Mouse (Mus musculus): ENCODE results near the gene Ercc4.

The Ercc4 gene

GRCm38 (mm10) chr16:13147810-13148555 lies 38.5 kb downstream of the Ercc4 start:
- no peak for DNase-seq (ENCODE audit: low spot score)

GRCm38 (mm10) chr16:13149950-13150349 lies 40.5 kb downstream of the Ercc4 start:
- DNase-seq (ENCODE audit: low spot score) = no peak

DNA sequence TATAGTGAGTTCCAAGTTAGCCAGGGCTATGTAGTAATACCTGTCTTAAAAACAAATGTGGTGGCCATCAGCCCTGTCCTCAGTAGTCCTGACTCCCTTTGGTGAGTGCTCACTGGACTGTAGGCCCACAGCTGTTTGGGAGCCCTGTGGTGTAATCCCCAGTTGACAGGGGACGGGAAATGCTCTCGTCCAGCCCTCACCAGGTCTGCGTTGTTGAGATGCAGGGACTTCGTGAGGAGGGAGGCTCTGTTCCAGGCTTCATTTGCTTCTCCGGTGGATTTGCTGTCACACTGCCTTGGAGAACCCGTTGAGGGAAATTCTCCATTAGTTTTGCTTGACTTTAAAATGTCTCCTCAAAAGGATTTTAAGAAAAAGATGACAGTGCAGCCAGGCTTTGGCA lies 41.3 kb downstream of the Ercc4 start:
- no peak for DNase-seq (ENCODE audit: low spot score)

DNA sequence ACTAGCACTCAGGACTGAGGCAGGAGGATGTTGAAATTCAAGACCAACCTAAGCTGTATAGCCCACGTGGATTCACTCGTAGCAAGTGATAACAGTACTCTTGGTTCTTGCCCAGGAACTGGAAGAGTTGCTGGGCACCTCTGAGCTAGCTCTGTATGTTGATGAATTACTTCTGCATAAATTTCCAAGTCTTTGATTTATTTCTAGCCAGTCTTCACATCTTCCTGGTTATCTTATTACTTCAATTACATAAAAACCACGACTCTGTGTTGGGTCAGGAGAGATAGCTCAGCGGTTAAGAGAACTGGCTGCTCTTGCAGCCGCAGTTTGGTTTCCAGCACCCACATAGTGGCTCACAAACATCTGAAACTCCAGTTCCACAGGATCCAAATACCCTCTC lies 43.0 kb downstream of the Ercc4 start:
- DNase-seq (ENCODE audit: low spot score) = no peak

GRCm38 (mm10) chr16:13153215-13153614 lies 43.7 kb downstream of the Ercc4 start:
- no peak for DNase-seq (ENCODE audit: low spot score)

GRCm38 (mm10) chr16:13154352-13154751 lies 44.9 kb downstream of the Ercc4 start:
- DNase-seq (ENCODE audit: low spot score) = no peak

DNA sequence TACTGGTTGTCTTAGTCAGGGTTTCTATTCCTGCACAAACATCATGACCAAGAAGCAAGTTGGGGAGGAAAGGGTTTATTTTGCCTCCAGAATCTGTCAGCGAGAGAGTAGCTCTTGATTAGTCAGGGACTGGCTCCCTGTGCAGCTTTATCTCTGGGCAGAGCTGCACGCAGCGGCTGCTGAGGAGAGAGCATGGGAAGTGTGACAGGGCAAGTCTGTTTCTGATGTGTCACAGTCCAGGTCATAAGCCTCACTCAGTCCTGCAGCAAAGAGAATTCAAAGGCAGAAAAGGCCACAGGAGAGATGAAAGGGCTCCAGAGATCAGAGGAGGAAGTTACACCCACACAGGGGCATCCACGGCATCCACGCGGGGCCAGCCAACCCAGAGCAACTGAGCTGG lies 47.8 kb downstream of the Ercc4 start:
- DNase-seq (ENCODE audit: low spot score) = no peak

DNA sequence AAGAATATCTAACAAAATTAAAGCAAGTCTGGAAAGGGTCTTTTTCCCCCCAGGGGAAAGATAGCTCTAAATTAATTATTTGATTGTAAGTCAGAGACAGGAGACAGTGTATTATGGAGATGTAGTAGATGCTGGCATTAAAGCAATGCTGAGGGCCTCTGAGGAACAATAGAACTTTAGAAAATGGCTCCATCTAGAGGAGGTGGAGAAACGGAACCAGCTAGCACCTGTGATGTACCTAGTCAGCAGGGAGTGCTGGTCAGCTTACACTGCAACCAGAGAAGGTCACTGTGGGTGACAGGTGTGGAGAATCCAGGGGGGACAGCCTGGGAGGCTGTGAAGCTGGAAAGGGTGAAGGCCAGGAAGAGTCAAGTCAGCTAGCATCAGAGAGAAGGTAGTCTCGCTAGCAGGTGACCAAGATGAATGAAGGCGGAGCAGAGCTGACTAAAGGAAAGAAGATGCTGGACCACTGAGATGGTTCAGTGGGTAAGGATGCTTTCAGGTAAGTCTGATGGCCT lies 48.7 kb downstream of the Ercc4 start:
- DNase-seq (ENCODE audit: low spot score) = no peak

- DNase-seq (ENCODE audit: low spot score) = peak; percentile 74
Measured at GRCm38 (mm10) chr16:13158906-13159889, 49.7 kb downstream of the Ercc4 start.

DNA sequence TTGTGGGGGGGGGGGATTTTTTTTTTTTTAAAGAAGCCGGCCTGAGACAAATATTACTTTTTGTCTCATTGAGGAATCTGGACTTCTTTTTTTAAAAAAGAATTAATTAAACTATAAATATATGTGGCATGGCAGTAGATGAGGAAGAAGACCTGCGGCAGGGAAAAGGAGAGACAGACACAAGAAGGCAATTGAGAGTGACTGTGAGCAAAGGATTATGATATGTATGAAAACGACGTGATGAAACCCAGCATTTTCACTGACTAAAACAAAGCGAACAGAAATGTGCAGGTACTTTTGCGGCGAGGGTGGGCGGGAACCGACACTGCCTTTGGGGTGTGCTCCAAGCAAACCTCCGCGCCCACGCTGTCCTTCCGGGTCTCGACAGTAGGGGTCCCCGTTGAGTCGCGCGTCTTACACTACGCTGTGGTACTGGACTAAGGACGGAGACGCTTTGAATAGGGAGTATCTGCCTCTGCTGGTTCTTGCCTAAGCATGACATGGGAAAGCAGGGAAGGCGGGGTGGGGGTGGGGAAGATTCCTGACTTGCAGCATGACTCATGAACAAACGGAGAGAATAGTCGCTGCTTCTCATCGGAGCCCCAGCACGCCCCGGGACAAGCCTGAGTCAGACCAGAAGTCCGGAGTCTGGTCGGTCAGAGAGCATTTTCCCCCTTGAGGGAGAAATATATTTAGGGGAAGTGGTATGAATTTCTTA lies 50.6 kb downstream of the Ercc4 start:
- DNase-seq (ENCODE audit: low spot score) = peak; percentile 94

GRCm38 (mm10) chr16:13161516-13161915 lies 52.0 kb downstream of the Ercc4 start:
- DNase-seq (ENCODE audit: low spot score) = no peak

GRCm38 (mm10) chr16:13167731-13168130 lies 58.2 kb downstream of the Ercc4 start:
- DNase-seq (ENCODE audit: low spot score) = no peak

DNA sequence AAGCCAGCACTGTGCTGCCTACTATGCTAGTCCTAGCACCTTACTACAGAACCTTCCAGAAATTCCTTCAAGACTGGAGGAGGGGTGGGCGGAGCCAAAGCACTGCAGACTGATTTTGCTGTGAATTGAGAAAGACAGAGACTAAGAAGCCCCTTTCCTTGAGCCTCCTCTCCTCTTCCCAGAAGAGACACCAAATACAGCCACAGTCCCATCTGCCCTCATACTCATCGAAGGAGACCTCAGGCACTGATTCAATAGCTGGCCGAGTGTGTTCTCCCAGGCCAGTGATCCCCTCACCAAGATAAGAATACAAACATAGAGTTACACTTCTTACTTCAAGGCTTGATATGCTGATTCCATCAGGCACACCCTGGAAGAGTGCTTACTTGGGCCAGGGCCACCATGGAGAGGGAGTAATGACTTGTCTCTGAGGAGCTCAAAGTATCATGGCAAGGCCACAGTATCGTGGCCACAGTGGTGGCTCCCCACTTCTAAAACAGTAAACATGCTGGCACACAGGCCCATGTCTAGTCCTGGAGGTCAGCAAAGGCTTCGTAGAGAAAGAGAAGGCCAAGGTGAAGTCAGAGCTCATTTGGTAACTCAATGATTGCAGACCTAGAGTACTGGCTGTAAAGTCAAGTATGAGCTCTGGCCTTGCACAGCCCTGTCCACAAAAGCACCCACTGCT lies 63.7 kb downstream of the Ercc4 start:
- DNase-seq (ENCODE audit: low spot score) = no peak

DNA sequence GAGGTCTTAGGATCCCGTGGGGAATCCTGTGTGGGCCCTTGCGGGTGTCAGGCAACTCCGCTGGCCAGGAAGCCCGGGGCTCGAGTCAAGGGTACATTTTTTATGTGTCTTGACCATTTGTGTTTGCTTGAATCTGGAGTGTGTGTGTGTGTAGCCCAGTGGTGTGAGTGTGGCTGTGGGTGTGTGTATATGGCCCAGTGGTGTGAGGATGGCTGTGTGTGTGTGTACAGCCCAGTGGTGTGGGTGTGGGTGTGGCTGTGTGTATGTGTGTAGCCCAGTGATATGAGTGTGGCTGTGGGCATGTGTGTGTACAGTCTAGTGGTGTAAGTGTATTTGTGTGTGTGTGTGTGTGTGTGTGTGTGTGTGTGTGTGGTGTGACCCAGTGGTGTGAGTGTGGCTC lies 73.0 kb downstream of the Ercc4 start:
- no peak for DNase-seq (ENCODE audit: low spot score)

DNA sequence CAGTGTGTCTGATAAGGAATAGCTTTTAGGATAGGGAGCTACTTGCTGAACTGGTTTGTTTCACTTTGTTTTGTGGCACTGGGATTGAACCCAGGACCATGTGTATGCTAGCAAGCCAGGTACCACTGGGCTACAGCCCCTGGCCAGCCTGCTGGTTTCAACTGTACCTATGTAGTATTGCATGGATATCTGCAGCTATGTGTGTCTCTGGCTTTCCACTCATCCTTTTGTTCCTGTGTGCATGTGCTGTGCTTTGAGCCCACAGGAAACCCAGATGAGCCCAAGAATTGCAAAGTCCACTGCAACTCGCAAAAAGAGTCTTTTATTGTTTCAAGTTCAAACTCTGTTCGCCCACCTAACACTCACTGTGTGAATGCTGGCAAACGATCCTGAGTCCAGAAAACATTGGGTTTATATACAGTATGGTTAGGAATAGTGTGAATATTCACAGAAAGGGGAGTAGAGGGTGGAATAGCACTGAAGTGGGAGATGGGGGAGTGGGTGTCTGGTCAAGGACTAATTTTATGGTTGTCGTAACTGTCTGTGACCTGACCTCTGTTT lies 73.8 kb downstream of the Ercc4 start:
- no peak for DNase-seq (ENCODE audit: low spot score)

DNA sequence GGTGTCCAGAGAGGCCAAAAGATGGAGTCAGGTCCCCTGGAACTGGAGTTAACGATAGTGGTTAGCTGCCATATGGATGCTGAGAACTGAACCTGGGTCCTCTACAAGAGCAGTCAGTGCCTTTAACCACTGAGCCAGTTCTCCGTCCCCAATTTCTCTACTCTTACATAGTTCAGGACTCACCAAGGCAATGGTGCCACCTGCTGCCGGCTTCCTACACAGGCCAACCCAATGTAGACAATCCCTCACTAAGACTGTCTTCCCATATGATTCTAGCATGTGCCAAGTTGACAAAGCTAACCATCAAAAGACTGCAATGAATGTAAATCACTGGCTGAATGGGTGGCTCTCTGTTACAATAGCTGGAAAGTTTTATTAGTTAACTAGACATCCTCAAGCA lies 74.9 kb downstream of the Ercc4 start:
- no peak for DNase-seq (ENCODE audit: low spot score)

DNA sequence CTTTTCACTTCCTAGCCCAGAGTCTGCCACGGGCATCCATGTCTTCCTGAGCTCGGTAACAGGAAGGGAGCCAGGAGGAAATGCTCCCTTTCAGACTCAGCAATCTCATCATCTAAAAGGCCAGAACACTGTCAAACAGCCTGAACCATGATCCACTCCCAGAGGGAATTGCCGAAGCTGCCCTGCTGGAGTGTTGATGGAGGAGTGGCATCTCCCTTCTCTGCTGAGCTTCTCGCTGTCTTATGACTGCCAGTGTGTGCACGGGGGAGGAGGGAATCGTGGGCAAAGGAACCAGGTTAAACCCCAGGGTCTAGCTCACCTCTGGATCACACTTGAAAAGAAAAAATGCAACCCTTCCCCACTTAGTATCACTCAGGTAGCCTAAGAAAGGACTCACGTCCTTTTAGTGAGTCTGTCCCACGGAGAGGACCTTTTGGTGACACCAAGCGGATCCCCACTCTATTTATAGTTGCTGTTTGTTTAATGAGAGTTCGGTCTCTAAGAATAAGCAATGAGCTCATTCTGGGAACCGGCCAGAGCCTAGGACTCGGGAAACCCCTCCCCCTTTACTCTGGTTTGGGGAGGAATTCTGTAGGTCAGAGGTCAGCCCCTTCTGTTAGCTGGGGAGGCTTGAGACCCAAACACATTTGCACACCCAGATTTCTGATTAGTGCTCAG lies 80.1 kb downstream of the Ercc4 start:
- no peak for DNase-seq (ENCODE audit: low spot score)

DNA sequence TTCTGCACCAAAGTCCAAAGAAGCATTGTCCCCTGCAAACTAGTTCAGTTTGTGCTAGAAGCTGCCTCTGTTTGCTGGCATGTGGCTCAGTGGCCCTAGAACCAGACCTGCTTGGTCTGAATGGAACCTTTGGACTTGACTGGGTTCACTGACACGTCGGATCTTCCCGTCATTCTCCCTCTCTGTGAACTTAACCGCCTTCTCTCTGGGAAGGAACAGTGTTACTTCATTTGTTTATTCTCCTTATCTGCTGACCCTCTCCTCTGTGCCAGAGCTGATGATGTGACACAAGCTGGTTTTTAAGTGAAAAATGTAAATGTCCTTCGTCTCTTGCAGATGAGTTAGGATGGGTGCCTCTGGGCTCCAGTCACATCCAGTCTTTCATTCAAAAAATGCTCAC lies 81.0 kb downstream of the Ercc4 start:
- DNase-seq (ENCODE audit: low spot score) = no peak

DNA sequence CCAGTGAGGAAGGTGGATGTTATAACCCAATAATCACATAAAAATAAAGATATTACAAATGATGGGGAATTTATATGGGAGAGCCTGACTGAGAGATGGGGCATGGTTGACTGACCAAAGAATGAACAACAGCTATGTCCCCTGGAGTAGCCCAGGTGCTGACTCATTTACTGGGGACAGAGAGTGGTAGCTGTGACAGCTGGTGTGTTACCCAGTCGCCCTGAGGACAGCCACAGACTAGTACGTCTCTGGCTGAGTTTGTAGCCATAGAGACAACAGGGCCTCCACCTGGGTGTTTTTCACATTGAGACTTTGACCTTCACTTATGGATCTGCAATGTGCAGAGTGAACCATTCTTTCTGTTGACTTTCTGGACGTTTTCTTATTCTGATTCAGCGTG lies 81.7 kb downstream of the Ercc4 start:
- no peak for DNase-seq (ENCODE audit: low spot score)

DNA sequence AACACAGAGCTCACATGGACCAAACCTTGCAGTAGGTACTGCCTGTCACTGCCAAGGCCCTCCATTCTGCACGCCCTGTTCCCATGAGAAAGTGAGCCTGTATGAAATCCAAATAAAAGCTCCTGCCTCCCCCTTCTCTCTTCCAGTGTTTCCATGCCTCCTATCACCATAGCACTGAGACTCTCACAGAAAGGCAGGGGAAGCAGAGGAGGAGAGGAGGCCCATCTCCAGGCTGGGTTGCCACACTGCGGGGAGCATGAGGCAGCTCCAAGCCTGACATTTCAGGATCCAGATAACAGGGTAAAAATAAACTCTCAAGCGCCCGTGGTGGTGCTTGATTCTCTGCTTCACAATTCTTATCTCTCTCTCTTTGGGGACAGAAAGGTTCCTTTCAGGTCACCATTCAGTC lies 84.2 kb downstream of the Ercc4 start:
- peak; percentile 68 for DNase-seq (ENCODE audit: low spot score)

DNA sequence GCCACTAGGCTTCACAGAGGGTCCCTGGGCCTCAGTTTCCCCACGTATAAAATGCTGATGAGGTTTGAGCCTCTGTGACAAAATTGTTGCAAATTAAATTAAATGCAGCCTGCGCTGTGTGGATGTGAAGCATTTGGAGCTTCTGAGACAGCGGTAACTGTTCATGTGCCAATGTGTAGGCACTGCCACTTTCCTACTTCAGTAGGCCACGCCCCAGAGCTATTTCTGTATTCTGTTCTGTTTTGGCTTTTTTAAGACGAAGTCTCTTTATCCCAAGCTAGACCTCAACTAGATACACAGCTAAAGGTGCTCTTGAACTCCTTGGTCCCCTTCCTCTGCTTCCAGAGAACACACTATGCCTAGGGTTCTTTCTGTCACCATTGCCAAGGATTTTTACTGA lies 85.4 kb downstream of the Ercc4 start:
- DNase-seq (ENCODE audit: low spot score) = peak; percentile 66
